Mouse (Mus musculus): ENCODE results near the gene Pola2. TPM values are rescaled to one million over a fixed set of nuclear protein-coding genes. Genes with fewer than 3 reads are reported as not detected.

Gene Pola2
- polyA plus RNA-seq, 1 experiment from 2014 or later = 77.7 TPM

DNA sequence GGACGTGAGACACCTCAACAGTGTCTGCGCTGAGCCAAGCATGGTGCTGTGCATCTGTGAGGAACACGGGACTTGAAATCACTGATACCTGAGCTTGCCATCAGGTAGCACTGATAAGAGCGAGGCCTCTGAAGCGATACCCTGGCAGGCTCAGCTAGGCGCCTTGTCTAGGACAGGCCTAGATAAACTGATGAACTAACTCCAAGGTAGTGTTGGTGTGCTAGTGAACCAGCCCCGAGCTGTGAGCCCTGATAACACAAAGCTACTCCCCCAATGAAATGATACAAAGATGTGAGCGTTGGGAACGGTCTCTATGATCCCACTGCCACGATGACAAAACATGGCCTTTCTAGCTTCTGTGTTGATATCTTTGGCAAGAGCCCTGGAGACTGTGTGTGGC lies 3.7 kb upstream of the Pola2 start:
- no peak overlapping the region for H3K4me2 ChIP-seq (replicated peaks; ENCODE audit: low read depth, low read length)
- H3K4me1 ChIP-seq (ENCODE audit: insufficient read depth, low read length) = peaks cover 15% of the 10 kb centered on the region
- no peaks in the 10 kb centered on the region for H3K27me3 ChIP-seq (ENCODE audit: insufficient read depth, low read length)
- 85% methylated on average over 10 of the region's 10 CpGs for WGBS
- H3K27ac ChIP-seq (ENCODE audit: low read length) = no peak overlapping the region
- H3K36me3 ChIP-seq (ENCODE audit: insufficient read depth, low read length) = no peaks in the 10 kb centered on the region
- no peak overlapping the region for H3K4me3 ChIP-seq (ENCODE audit: low read length)
- no peak overlapping the region for H3K9ac ChIP-seq (replicated peaks; ENCODE audit: low read length)
- H3K9me3 ChIP-seq (ENCODE audit: low read length) = no peaks in the 10 kb centered on the region
- ATAC-seq (ENCODE audit: low FRiP score, low TSS enrichment) = no peak

DNA sequence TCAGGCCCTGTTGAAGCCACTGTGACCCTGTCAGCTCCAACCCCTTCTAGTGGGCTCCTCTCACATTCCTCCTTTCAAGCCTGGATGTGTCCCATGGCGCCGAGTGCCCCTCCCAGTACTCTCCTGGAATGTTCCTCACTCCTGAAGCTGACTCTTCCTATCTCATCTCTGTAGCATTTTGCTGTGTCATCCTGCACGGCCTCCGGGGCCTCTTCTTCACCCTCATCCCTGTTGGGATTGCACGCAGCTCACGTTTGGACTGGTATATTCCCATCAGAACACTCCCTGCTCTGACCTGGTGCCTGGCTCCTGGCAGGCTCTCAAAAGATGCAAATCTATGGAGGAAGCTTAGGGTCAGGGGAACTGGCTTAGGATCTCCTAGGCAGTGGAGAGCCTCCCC lies 2.8 kb upstream of the Pola2 start:
- Histone ChIP-seq H3K4me2 (replicated peaks; ENCODE audit: low read depth, low read length) (no peak overlapping the region), H3K9me3 (ENCODE audit: low read length) (no peaks in the 10 kb centered on the region), H3K36me3 (ENCODE audit: insufficient read depth, low read length) (no peaks in the 10 kb centered on the region), H3K9ac (replicated peaks; ENCODE audit: low read length) (no peak overlapping the region), H3K27ac (ENCODE audit: low read length) (no peak overlapping the region), H3K4me1 (ENCODE audit: insufficient read depth, low read length) (peaks cover 20% of the 10 kb centered on the region), H3K4me3 (ENCODE audit: low read length) (no peak overlapping the region), H3K27me3 (ENCODE audit: insufficient read depth, low read length) (no peaks in the 10 kb centered on the region)
- no peak; the same call in 1 of the 2 replicates for ATAC-seq (ENCODE audit: low FRiP score, low TSS enrichment)
- WGBS = 74% methylated on average over 6 of the region's 6 CpGs

DNA sequence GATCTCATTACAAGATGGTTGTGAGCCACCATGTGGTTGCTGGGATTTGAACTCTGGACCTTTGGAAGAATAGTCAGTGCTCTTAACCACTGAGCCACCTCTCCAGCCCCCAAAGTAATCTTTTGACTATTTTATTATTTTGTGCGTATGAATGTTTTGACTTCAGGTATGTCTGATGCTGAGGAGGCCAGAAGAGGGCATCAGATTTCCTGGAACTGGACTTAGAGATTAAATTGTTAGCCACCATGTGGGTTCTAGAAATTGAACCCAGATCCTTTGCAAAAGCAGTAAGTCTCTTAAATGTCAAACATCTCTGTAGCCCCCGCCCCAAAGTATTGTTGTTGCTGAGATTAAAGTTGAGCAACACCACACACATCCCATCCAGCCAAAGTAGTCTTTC lies 1.9 kb upstream of the Pola2 start:
- no peaks in the 10 kb centered on the region for H3K36me3 ChIP-seq (ENCODE audit: insufficient read depth, low read length)
- H3K9me3 ChIP-seq (ENCODE audit: low read length) = no peaks in the 10 kb centered on the region
- H3K4me1 ChIP-seq (ENCODE audit: insufficient read depth, low read length) = peaks cover 20% of the 10 kb centered on the region
- no peak for ATAC-seq (ENCODE audit: low FRiP score, low TSS enrichment)
- H3K4me3 ChIP-seq (ENCODE audit: low read length) = no peak overlapping the region
- no peak overlapping the region for H3K4me2 ChIP-seq (replicated peaks; ENCODE audit: low read depth, low read length)
- H3K9ac ChIP-seq (replicated peaks; ENCODE audit: low read length) = no peak overlapping the region
- WGBS = 89% methylated on average over 2 of the region's 2 CpGs
- no peaks in the 10 kb centered on the region for H3K27me3 ChIP-seq (ENCODE audit: insufficient read depth, low read length)
- H3K27ac ChIP-seq (ENCODE audit: low read length) = no peak overlapping the region

- Histone ChIP-seq H3K36me3 (ENCODE audit: insufficient read depth, low read length) (no peaks in the 10 kb centered on the region), H3K4me2 (replicated peaks; ENCODE audit: low read depth, low read length) (no peak overlapping the region), H3K4me1 (ENCODE audit: insufficient read depth, low read length) (peaks cover 20% of the 10 kb centered on the region), H3K4me3 (ENCODE audit: low read length) (no peak overlapping the region), H3K27me3 (ENCODE audit: insufficient read depth, low read length) (no peaks in the 10 kb centered on the region), H3K9me3 (ENCODE audit: low read length) (no peaks in the 10 kb centered on the region), H3K27ac (ENCODE audit: low read length) (0 out of 2 replicates have a peak overlapping the region, but pooled peaks have one; percentile 27), H3K9ac (replicated peaks; ENCODE audit: low read length) (0 out of 2 replicates have a peak overlapping the region, but pooled peaks have one; percentile 24)
- WGBS = 10% methylated on average over 4 of the region's 4 CpGs
- peak; percentile 40 for ATAC-seq (ENCODE audit: low FRiP score, low TSS enrichment)
Observed at GRCm38 (mm10) chr19:5965280-5965679, 1.3 kb upstream of the Pola2 start.

DNA sequence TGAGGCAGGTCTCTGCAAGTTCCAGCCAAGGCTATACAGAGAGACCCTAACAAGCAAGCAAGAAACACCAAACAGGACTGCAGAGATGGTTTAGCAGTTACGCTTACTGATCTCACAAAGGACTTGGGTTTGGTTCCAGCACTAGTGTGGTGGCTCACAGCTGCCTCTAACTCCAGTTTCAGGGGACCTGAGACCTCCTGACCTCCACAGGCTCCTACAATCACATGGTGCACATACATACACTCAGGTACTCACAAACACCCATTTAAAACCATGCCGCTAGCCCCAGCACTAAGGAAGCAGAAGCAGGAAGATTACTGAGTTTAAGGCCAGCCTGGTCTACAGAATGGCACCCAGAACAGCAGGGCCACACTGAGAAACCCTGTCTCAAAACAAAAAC lies 802 bp upstream of the Pola2 start:
- Histone ChIP-seq H3K9me3 (ENCODE audit: low read length) (no peaks in the 10 kb centered on the region), H3K27ac (ENCODE audit: low read length) (0 out of 2 replicates have a peak overlapping the region, but pooled peaks have one; percentile 27), H3K27me3 (ENCODE audit: insufficient read depth, low read length) (no peaks in the 10 kb centered on the region), H3K4me1 (ENCODE audit: insufficient read depth, low read length) (peaks cover 20% of the 10 kb centered on the region), H3K4me2 (replicated peaks; ENCODE audit: low read depth, low read length) (peak overlapping the region; percentile 90), H3K36me3 (ENCODE audit: insufficient read depth, low read length) (no peaks in the 10 kb centered on the region), H3K9ac (replicated peaks; ENCODE audit: low read length) (peak overlapping the region; percentile 75), H3K4me3 (ENCODE audit: low read length) (peak overlapping the region; percentile 75)
- WGBS = 82% methylated on average over 2 of the region's 2 CpGs
- ATAC-seq (ENCODE audit: low FRiP score, low TSS enrichment) = 0 out of 2 replicates have a peak, but pooled peaks have one; percentile 41

DNA sequence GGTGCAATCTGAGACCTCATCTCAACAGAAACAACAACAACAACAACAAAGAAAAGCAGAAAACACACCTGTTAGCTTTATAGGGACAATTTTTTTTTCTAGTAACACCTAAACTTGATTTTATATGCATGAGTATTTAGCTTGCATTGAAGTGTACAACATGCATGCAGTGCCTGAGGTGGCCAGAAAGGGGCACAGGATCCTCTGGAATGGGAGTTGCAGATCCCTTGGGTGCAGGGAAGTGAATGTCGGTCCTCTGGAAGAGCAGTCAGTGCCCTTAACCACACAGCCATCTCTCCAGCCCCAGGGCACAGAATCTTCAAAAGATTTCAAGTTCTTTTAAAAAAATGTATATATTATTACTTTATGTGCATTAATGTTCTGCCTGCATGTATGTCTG lies 1.4 kb downstream of the Pola2 start:
- Histone ChIP-seq H3K4me2 (replicated peaks; ENCODE audit: low read depth, low read length) (peak overlapping the region; percentile 90), H3K9ac (replicated peaks; ENCODE audit: low read length) (no peak overlapping the region; the same call in 1 of the 2 replicates), H3K36me3 (ENCODE audit: insufficient read depth, low read length) (peaks cover 5% of the 10 kb centered on the region; the same call in 1 of the 2 replicates), H3K27ac (ENCODE audit: low read length) (no peak overlapping the region), H3K27me3 (ENCODE audit: insufficient read depth, low read length) (no peaks in the 10 kb centered on the region), H3K9me3 (ENCODE audit: low read length) (no peaks in the 10 kb centered on the region), H3K4me1 (ENCODE audit: insufficient read depth, low read length) (peaks cover 20% of the 10 kb centered on the region), H3K4me3 (ENCODE audit: low read length) (peak overlapping the region; percentile 75)
- ATAC-seq (ENCODE audit: low FRiP score, low TSS enrichment) = no peak
- 30% methylated on average over 1 of the region's 1 CpGs for WGBS

GRCm38 (mm10) chr19:5957371-5957770 lies 6.6 kb downstream of the Pola2 start:
- Histone ChIP-seq H3K9me3 (ENCODE audit: low read length) (no peaks in the 10 kb centered on the region), H3K36me3 (ENCODE audit: insufficient read depth, low read length) (peaks cover 7% of the 10 kb centered on the region; the same call in 1 of the 2 replicates), H3K4me3 (ENCODE audit: low read length) (no peak overlapping the region), H3K4me1 (ENCODE audit: insufficient read depth, low read length) (peaks cover 42% of the 10 kb centered on the region), H3K27me3 (ENCODE audit: insufficient read depth, low read length) (no peaks in the 10 kb centered on the region), H3K9ac (replicated peaks; ENCODE audit: low read length) (no peak overlapping the region), H3K4me2 (replicated peaks; ENCODE audit: low read depth, low read length) (no peak overlapping the region), H3K27ac (ENCODE audit: low read length) (no peak overlapping the region)
- no peak for ATAC-seq (ENCODE audit: low FRiP score, low TSS enrichment)
- 85% methylated on average over 5 of the region's 5 CpGs for WGBS

- peaks cover 7% of the 10 kb centered on the region; the same call in 1 of the 2 replicates for H3K36me3 ChIP-seq (ENCODE audit: insufficient read depth, low read length)
- H3K4me3 ChIP-seq (ENCODE audit: low read length) = no peak overlapping the region
- peaks cover 43% of the 10 kb centered on the region for H3K4me1 ChIP-seq (ENCODE audit: insufficient read depth, low read length)
- H3K27ac ChIP-seq (ENCODE audit: low read length) = peak overlapping the region; percentile 57
- H3K9ac ChIP-seq (replicated peaks; ENCODE audit: low read length) = no peak overlapping the region
- WGBS = 12% methylated on average over 3 of the region's 3 CpGs
- no peaks in the 10 kb centered on the region for H3K9me3 ChIP-seq (ENCODE audit: low read length)
- peak; percentile 68 for ATAC-seq (ENCODE audit: low FRiP score, low TSS enrichment)
- H3K27me3 ChIP-seq (ENCODE audit: insufficient read depth, low read length) = no peaks in the 10 kb centered on the region
- no peak overlapping the region for H3K4me2 ChIP-seq (replicated peaks; ENCODE audit: low read depth, low read length)
Observed at GRCm38 (mm10) chr19:5956685-5957084, 7.3 kb downstream of the Pola2 start.

DNA sequence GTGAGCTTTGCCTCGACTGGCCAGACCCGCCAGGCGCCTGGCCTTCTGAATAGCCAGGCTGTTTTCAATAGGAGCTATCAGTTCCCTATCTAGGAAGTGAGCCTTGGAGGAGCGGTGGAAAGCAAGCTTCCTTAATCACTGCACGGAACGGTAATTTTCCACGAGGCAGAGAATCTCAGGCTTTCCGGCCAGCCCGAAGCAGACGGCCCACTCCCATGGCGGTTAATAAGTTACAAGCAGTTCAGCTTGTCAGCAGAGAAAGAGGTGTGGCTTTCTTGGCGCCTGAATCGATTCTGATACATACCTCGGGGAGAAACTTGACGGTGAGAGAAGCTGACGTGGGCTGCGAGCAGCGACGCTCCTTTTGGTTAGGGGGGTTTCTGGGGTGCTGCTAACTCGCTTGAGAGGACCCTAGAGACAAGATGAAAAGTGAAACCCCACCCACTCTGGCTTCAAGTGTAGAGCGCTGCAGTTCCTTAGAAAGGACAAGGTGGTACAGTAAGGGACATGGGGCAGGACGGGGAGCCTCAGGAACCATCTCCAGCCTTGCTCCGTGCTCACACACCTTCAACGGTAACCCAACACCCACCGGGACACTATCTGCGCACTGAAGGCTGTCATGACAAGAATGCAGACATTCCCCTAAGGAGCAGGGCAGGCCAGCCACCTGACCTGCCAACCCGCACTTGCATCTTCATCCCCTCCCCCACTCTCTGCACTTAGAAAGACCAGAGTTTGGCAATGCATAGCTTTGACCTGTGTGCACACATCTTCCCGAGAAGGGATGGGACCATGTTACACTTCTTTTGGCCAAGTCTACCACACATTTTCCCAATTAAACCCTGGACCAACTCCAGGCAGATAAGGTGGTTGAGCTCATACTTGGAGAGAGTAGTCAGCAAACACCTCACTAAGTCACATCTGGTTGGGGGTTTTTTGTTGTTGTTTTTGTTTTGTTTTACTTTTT lies 8.0 kb downstream of the Pola2 start:
- H3K4me2 ChIP-seq (replicated peaks; ENCODE audit: low read depth, low read length) = peak overlapping the region; percentile 35
- peak overlapping the region; percentile 15 for H3K4me3 ChIP-seq (ENCODE audit: low read length)
- no peaks in the 10 kb centered on the region for H3K27me3 ChIP-seq (ENCODE audit: insufficient read depth, low read length)
- H3K4me1 ChIP-seq (ENCODE audit: insufficient read depth, low read length) = peaks cover 44% of the 10 kb centered on the region
- 49% methylated on average over 28 of the region's 28 CpGs for WGBS
- no peak overlapping the region for H3K9ac ChIP-seq (replicated peaks; ENCODE audit: low read length)
- H3K36me3 ChIP-seq (ENCODE audit: insufficient read depth, low read length) = peaks cover 14% of the 10 kb centered on the region
- ATAC-seq (ENCODE audit: low FRiP score, low TSS enrichment) = peak; percentile 67
- peak overlapping the region; percentile 57 for H3K27ac ChIP-seq (ENCODE audit: low read length)
- H3K9me3 ChIP-seq (ENCODE audit: low read length) = no peaks in the 10 kb centered on the region

GRCm38 (mm10) chr19:5954936-5955335 lies 9.1 kb downstream of the Pola2 start:
- Histone ChIP-seq H3K4me2 (replicated peaks; ENCODE audit: low read depth, low read length) (0 out of 2 replicates have a peak overlapping the region, but pooled peaks have one; percentile 2), H3K27ac (ENCODE audit: low read length) (peak overlapping the region; percentile 57), H3K36me3 (ENCODE audit: insufficient read depth, low read length) (peaks cover 23% of the 10 kb centered on the region), H3K27me3 (ENCODE audit: insufficient read depth, low read length) (no peaks in the 10 kb centered on the region), H3K4me3 (ENCODE audit: low read length) (no peak overlapping the region), H3K4me1 (ENCODE audit: insufficient read depth, low read length) (peaks cover 44% of the 10 kb centered on the region), H3K9me3 (ENCODE audit: low read length) (no peaks in the 10 kb centered on the region), H3K9ac (replicated peaks; ENCODE audit: low read length) (peak overlapping the region; percentile 47)
- ATAC-seq (ENCODE audit: low FRiP score, low TSS enrichment) = no peak
- WGBS = 65% methylated on average over 10 of the region's 10 CpGs

Data from kidney, embryonic 16.5 days (tissue).